Mouse (Mus musculus) G1E (cell line): Measurements from ENCODE around the gene Dolpp1. TPM values are rescaled to one million over a fixed set of nuclear protein-coding genes. Genes with fewer than 3 reads are reported as not detected.

Experiments used
- ATAC-seq: 2 replicates; pipeline ENCODE4 v1.8.0; 2016; ENCODE audit warnings: mild to moderate bottlenecking; ENCODE audit not compliant: insufficient number of reproducible peaks, poor library complexity, low FRiP score, severe bottlenecking; ENCODE audit errors: extremely low read depth
- DNase-seq: peaks from one replicate; pipeline ENCODE4 v3.0.0; 2012; ENCODE audit warnings: low spot score
- H3K27me3 ChIP-seq: 2 replicates; pipeline ENCODE4 v1.6.1; 2012; ENCODE audit warnings: mild to moderate bottlenecking, low read length, inconsistent platforms; ENCODE audit not compliant: insufficient read depth
- H3K36me3 ChIP-seq: replicated peaks from 2 replicates; pipeline ENCODE3; 2012; ENCODE audit warnings: mild to moderate bottlenecking, inconsistent platforms
- H3K4me1 ChIP-seq: 2 replicates; pipeline ENCODE4 v1.6.1; 2012; ENCODE audit warnings: low read depth, low read length, inconsistent platforms, mixed read lengths; ENCODE audit not compliant: insufficient read depth
- H3K4me3 ChIP-seq: 2 replicates; pipeline ENCODE4 v1.5.1; 2012; ENCODE audit warnings: low read depth, mild to moderate bottlenecking, inconsistent platforms, low read length, moderate library complexity, mixed read lengths
- H3K9me3 ChIP-seq: replicated peaks from 2 replicates; pipeline ENCODE4 v1.6.1; 2012; ENCODE audit warnings: inconsistent platforms
- CTCF ChIP-seq: IDR thresholded peaks from 2 replicates; pipeline ENCODE4 v1.5.1; 2012; ENCODE audit warnings: low read depth, low read length, inconsistent platforms, mixed read lengths
- GATA1 ChIP-seq: IDR thresholded peaks from 2 replicates; pipeline ENCODE4 v1.6.1; 2012; ENCODE audit warnings: borderline replicate concordance, low read length, inconsistent platforms, mixed read lengths
- GATA2 ChIP-seq: IDR thresholded peaks from 2 replicates; pipeline ENCODE4 v1.6.1; 2012; ENCODE audit warnings: low read depth, low read length, inconsistent platforms, borderline replicate concordance
- POLR2AphosphoS5 ChIP-seq: IDR thresholded peaks from 2 replicates; pipeline ENCODE4 v1.6.1; 2012; ENCODE audit warnings: low read depth, low read length, inconsistent platforms; ENCODE audit not compliant: insufficient replicate concordance
- TAL1 ChIP-seq: conservative IDR thresholded peaks from 2 replicates; pipeline ENCODE4 v1.6.1; 2012; ENCODE audit warnings: low read depth, low read length, inconsistent platforms, mixed read lengths
- polyA plus RNA-seq: library from polyadenylated mRNA; stranded (reverse); fragments of >175 nt; gene quantifications from 2 replicates; pipeline ENCODE4 v1.2.3, GENCODE M21; 2012
- total RNA-seq, 2 experiments: library from RNA; stranded (forward) in 1 of 2; stranded (reverse) in 1 of 2; fragments of 200-1000 nt in 1 of 2; fragments of >200 nt in 1 of 2; fragmentation: Nextera tagmentation in 1 of 2; gene quantifications; 2 replicates each; pipeline ENCODE4 v1.2.3; 2014 to 2017

Dolpp1 gene
- 16.0 and 17.3 TPM in 2 replicates for total RNA-seq (2014; fragmentation: Nextera tagmentation)
- 23.2 and 25.0 TPM in 2 replicates for total RNA-seq (2017)
- polyA plus RNA-seq: 25.8 and 28.0 TPM in 2 replicates

DNA sequence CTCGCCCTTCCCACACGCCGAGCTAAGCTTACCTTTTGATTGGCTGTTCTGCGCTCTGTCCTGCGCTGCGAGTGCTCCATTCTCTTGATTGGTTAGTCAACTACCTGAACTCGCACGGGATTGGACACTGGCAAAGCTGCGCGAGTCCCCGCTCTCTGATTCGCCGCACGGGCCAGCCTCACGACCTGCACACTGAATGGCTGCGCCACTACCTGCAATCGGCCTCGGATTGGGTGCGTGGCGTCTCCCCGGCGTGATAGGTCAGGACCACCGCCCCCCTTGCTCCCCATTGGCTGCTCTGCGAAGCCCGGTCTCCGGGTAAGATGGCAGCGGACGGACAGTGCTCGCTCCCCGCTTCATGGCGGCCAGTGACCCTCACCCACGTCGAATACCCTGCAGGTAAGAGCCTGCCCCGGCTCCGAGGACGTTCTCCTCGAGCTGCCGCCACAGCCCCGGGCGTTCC lies at the start of gene Dolpp1:
Gene Dolpp1 (plus strand): TSS at position 141 of the 463 bp plus-strand sequence.
- Histone ChIP-seq H3K9me3 (no peaks in the 10 kb centered on the region), H3K4me1 (peaks cover 65% of the 10 kb centered on the region), H3K4me3 (peak within 1 kb of the TSS; percentile 88), H3K36me3 (peaks cover 41% of the 10 kb centered on the region), H3K27me3 (no peaks in the 10 kb centered on the region)
- TF ChIP-seq TAL1 (no peak), CTCF (no peak), GATA2 (no peak), GATA1 (no peak), POLR2AphosphoS5 (no peak)
- ATAC-seq (peak; percentile 96), DNase-seq (peak; percentile 100)

DNA sequence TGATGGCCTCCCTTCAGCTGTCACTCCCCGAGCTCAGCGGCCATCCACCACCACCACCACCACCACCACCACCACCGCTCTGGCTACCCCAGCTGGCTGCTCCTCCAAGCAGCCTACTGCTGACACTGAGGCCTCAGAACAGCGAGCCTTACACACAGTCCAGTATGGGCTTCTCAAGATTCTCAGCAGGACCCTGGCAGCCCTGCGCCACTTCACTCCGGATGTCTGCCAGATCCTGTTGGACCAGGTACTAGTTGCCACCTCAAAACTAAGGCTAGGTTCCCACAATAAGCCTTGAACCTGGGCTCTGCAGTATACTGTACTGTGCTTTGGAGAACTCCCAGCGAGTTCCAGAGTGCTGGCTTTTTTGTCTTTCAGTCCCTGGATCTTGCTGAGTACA lies 49.5 kb upstream of the Dolpp1 start:
- Histone ChIP-seq H3K4me3 (no peak overlapping the region), H3K4me1 (peaks cover 2% of the 10 kb centered on the region), H3K36me3 (peaks cover 100% of the 10 kb centered on the region), H3K27me3 (no peaks in the 10 kb centered on the region), H3K9me3 (no peaks in the 10 kb centered on the region)
- DNase-seq (no peak), ATAC-seq (no peak)
- TF ChIP-seq GATA1 (no peak), GATA2 (no peak), TAL1 (no peak), CTCF (no peak), POLR2AphosphoS5 (no peak)

DNA sequence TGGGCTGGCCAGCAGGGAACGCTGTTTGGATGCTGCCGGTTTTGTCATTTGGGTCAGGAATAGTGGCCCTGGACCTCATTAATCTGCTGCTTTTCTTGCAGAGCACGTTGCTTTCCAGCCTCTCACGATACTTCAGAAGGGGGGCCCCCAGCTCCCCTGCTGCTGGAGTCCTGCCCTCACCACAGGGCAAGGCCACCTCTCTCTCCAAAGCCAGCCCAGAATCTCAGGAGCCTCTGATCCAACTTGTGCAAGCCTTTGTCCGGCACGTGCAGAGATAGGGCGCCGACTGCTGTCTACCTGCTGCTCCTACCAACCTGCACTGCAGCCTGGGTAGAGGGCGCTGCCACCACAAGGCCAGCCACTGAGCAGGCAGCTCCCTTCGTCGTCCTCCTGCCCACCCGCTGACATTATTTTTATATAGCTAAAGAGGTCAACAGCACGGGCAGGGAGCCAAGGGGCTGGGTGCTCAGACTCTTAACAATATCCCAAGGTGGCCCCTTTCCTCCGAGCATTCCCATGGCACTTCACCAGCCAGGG lies 48.4 kb upstream of the Dolpp1 start:
- Histone ChIP-seq H3K36me3 (peaks cover 100% of the 10 kb centered on the region), H3K27me3 (no peaks in the 10 kb centered on the region), H3K9me3 (no peaks in the 10 kb centered on the region), H3K4me1 (peaks cover 2% of the 10 kb centered on the region), H3K4me3 (no peak overlapping the region)
- TF ChIP-seq POLR2AphosphoS5 (no peak), GATA2 (no peak), CTCF (no peak), GATA1 (no peak), TAL1 (no peak)
- DNase-seq: no peak
- ATAC-seq: no peak

DNA sequence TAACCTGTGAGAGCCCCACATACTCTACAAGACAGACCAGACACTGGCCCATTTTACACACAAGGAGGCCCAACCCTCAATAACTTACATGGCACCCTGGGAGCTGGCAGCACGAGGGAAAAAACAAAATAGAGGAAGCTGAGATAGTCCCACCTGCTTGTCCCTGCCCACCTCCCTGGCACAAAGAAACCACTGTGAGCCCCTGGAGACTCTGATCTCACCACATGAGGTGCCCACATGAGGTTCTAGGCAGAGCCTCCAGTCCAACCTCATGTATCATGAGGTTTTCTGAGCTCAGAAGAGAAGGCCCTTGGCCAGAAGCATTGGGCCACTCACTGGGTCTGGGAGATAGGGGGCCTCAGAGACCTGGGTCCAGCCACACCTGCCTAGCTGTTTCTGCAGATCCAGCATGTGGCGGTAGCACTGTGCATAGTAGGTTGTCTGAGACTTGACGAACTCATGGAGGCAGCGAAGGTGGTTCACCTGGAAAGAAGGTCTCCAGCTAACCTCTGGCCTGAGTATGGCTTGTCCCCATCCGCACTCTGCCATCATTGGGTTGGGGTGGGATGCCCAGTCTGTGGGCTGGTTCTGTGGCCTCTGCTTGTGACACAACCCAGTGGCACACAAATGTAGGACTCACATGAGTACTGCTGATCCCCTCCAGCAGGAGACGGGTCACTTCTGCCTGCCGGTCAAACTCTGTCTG lies 45.9 kb upstream of the Dolpp1 start:
- H3K9me3 ChIP-seq: no peaks in the 10 kb centered on the region
- H3K27me3 ChIP-seq: no peaks in the 10 kb centered on the region
- peaks cover 100% of the 10 kb centered on the region for H3K36me3 ChIP-seq
- no peak overlapping the region for H3K4me3 ChIP-seq
- peaks cover 17% of the 10 kb centered on the region for H3K4me1 ChIP-seq
- ATAC-seq (no peak), DNase-seq (no peak)
- TF ChIP-seq GATA2: no peak
- no peak for TF ChIP-seq CTCF
- no peak for TF ChIP-seq GATA1
- no peak for TF ChIP-seq POLR2AphosphoS5
- TF ChIP-seq TAL1: no peak

DNA sequence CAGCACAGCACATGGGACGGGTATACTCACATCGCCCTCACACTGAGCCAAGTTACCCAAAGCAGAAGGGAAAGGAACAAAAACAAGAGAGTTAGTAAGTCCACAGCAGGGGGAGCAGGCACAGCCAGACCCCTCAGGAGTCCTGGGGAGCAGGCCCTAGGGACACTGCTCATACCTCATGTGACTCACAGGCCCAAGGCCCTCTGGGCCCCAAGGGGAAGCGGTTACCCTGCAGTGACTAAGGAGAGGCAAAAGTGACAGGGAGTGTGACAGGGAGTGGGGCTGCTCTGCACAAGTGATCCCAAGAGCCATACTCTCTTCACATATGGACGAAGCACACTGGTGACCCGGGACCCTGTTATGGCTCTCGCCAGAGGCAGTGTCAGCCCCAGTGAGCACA lies 42.9 kb upstream of the Dolpp1 start:
- no peak for DNase-seq
- Histone ChIP-seq H3K4me3 (no peak overlapping the region), H3K9me3 (no peaks in the 10 kb centered on the region), H3K36me3 (peaks cover 93% of the 10 kb centered on the region), H3K4me1 (peaks cover 22% of the 10 kb centered on the region), H3K27me3 (no peaks in the 10 kb centered on the region)
- TF ChIP-seq POLR2AphosphoS5 (no peak), TAL1 (no peak), CTCF (no peak), GATA2 (no peak), GATA1 (no peak)
- ATAC-seq: 0 out of 2 replicates have a peak, but pooled peaks have one; percentile 4

DNA sequence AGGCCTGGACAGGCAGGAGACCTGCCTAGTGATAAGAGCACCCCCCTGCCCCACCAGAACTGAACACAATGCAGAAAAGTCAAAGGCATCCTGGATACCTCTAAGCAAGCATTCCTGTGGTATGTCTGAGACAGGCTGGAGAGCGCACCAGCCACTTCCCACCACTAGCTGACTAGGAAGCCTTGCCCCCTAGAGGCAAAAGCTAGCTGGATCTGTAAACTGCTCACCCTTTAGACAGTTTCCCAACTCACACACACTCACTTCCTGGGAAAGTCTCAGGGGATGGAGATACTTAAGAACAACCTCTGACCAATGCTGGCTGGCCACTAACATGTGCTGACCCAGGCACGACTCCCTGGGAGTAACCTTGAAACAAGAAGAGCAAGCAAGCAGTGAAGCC lies 40.9 kb upstream of the Dolpp1 start:
- no peak for DNase-seq

More for the DNA sequence above, 40.9 kb upstream of the Dolpp1 start:
- H3K27me3 ChIP-seq: no peaks in the 10 kb centered on the region
- H3K9me3 ChIP-seq: no peaks in the 10 kb centered on the region
- H3K4me3 ChIP-seq: no peak overlapping the region
- H3K4me1 ChIP-seq: peaks cover 37% of the 10 kb centered on the region
- ATAC-seq: no peak
- no peak for TF ChIP-seq POLR2AphosphoS5
- no peak for TF ChIP-seq TAL1
- no peak for TF ChIP-seq GATA2
- TF ChIP-seq CTCF: no peak
- no peak for TF ChIP-seq GATA1
- peaks cover 93% of the 10 kb centered on the region for H3K36me3 ChIP-seq
